Mouse (Mus musculus) heart, adult 2 months (tissue): ENCODE measurements around the gene Lmntd2. TPM values are rescaled to one million over a fixed set of nuclear protein-coding genes. Genes with fewer than 3 reads are reported as not detected.

Source experiments
- DNase-seq, 2 experiments: peaks; one replicate each; pipeline ENCODE4 v3.0.0; 2021
- H3K27ac ChIP-seq: fragments of 200-600 bp; 2 replicates; pipeline ENCODE4 v1.8.1; 2022
- H3K27me3 ChIP-seq: fragments of 200-500 bp; 2 replicates; pipeline ENCODE4 v1.6.1; 2012; ENCODE audit warnings: mild to moderate bottlenecking, low read length, inconsistent platforms, mixed read lengths; ENCODE audit not compliant: control insufficient read depth, insufficient read depth
- H3K36me3 ChIP-seq: fragments of 200-500 bp; 2 replicates; pipeline ENCODE4 v1.6.1; 2012; ENCODE audit warnings: low read length, inconsistent platforms; ENCODE audit not compliant: control insufficient read depth, insufficient read depth
- H3K4me1 ChIP-seq: fragments of 200-500 bp; 2 replicates; pipeline ENCODE4 v1.6.1; 2011; ENCODE audit warnings: low read length; ENCODE audit not compliant: control insufficient read depth, insufficient read depth
- H3K4me3 ChIP-seq: fragments of 200-600 bp; 2 replicates; pipeline ENCODE4 v1.8.1; 2022
- H3K79me2 ChIP-seq: fragments of 200-500 bp; replicated peaks from 2 replicates; pipeline ENCODE4 v1.6.1; 2012; ENCODE audit warnings: mild to moderate bottlenecking, inconsistent platforms, low read length, moderate library complexity, mixed read lengths; ENCODE audit not compliant: control insufficient read depth, insufficient read depth
- H3K9ac ChIP-seq: fragments of 200-500 bp; 2 replicates; pipeline ENCODE4 v1.6.1; 2012; ENCODE audit warnings: low read depth, mild to moderate bottlenecking, control low read depth, inconsistent platforms, low read length, mixed read lengths
- CTCF ChIP-seq: fragments of 200-600 bp; IDR thresholded peaks from 2 replicates; pipeline ENCODE4 v1.8.1; 2022; ENCODE audit warnings: antibody characterized with exemption, mild to moderate bottlenecking, moderate library complexity
- EP300 ChIP-seq: fragments of 200-500 bp; IDR thresholded peaks from 2 replicates; pipeline ENCODE4 v1.6.1; 2011; ENCODE audit warnings: low read depth, low read length, control low read depth; ENCODE audit not compliant: insufficient read depth
- POLR2A ChIP-seq: fragments of 200-500 bp; IDR thresholded peaks from 2 replicates; pipeline ENCODE4 v1.6.1; 2011; ENCODE audit warnings: mild to moderate bottlenecking, low read depth, low read length, control low read depth; ENCODE audit not compliant: insufficient read depth
- WGBS: fragments of 180-500 bp; shearing (Covaris S2); methylation state at CpG from one replicate; pipeline ENCODE4 v1.1.7; 2018; 5-methylcytosine and 5-hydroxymethylcytosine counted together
- intact Hi-C: fragments of 180-260 bp; cut with DNase I; formaldehyde crosslinking; loops from one replicate; pipeline ENCODE4 v1.15.1; 2025
- microRNA-seq, 2 experiments: library from miRNA; unstranded; fragments of <30 nt; microRNA quantifications; one replicate each; pipeline ENCODE4 v1.2.0; 2021
- polyA plus RNA-seq: library from polyadenylated mRNA; depleted of rRNA; stranded (reverse); fragments of >200 nt; gene quantifications from 2 replicates; pipeline ENCODE4 v1.2.3, GENCODE M21; 2012; rRNA removed
- total RNA-seq, 2 experiments: library from RNA; stranded (reverse); gene quantifications; 2 replicates each; pipeline ENCODE4 v1.2.3; 2021

Lmntd2 gene
- total and polyA plus RNA-seq, 3 experiments: 0.18 TPM; not detected in 2

- no peaks in the 10 kb centered on the region for H3K36me3 ChIP-seq
- peak; percentile 78 to 85 for DNase-seq
- no peaks in the 10 kb centered on the region for H3K27me3 ChIP-seq
- H3K9ac ChIP-seq: peak overlapping the region; percentile 69
- no peak for TF ChIP-seq CTCF
- no peak for TF ChIP-seq EP300
- peak; percentile 57 for TF ChIP-seq POLR2A
- 6% methylated on average over 22 of the region's 22 CpGs for WGBS
- peak overlapping the region; percentile 75 for H3K27ac ChIP-seq
- intact Hi-C loops: no loop called here
- H3K4me3 ChIP-seq: peak overlapping the region; percentile 56
- no peaks in the 10 kb centered on the region for H3K79me2 ChIP-seq
- H3K4me1 ChIP-seq: peaks cover 15% of the 10 kb centered on the region
Measured at GRCm38 (mm10) chr7:141168518-141168953, 45.3 kb downstream of the Lmntd2 start.

- DNase-seq: peak; percentile 50 to 54
- intact Hi-C loops: no loop called here
- peak overlapping the region; percentile 75 for H3K27ac ChIP-seq
Measured at GRCm38 (mm10) chr7:141167901-141168517, 45.9 kb downstream of the Lmntd2 start.

GRCm38 (mm10) chr7:141164850-141165249 lies 49.0 kb downstream of the Lmntd2 start:
- no peak overlapping the region for H3K9ac ChIP-seq
- TF ChIP-seq POLR2A: no peak
- TF ChIP-seq EP300: no peak
- no peak for TF ChIP-seq CTCF

More at GRCm38 (mm10) chr7:141167901-141168517, 45.9 kb downstream of the Lmntd2 start:
- H3K36me3 ChIP-seq: no peaks in the 10 kb centered on the region
- no peaks in the 10 kb centered on the region for H3K79me2 ChIP-seq
- H3K4me1 ChIP-seq: peaks cover 14% of the 10 kb centered on the region
- no peaks in the 10 kb centered on the region for H3K27me3 ChIP-seq
- peak overlapping the region; percentile 69 for H3K9ac ChIP-seq
- 33% methylated on average over 7 of the region's 7 CpGs for WGBS
- TF ChIP-seq POLR2A (no peak; the same call in none of the 2 replicates), CTCF (no peak), EP300 (no peak)
- peak overlapping the region; percentile 56 for H3K4me3 ChIP-seq

GRCm38 (mm10) chr7:141164397-141164796 lies 49.5 kb downstream of the Lmntd2 start:
- H3K36me3 ChIP-seq: no peaks in the 10 kb centered on the region

More at GRCm38 (mm10) chr7:141164850-141165249, 49.0 kb downstream of the Lmntd2 start:
- Histone ChIP-seq H3K79me2 (no peaks in the 10 kb centered on the region), H3K27ac (no peak overlapping the region), H3K4me3 (no peak overlapping the region), H3K27me3 (no peaks in the 10 kb centered on the region), H3K4me1 (peaks cover 13% of the 10 kb centered on the region), H3K36me3 (no peaks in the 10 kb centered on the region)
- no peak for DNase-seq
- 63% methylated on average over 6 of the region's 6 CpGs for WGBS
- intact Hi-C loops: no loop called here

More at GRCm38 (mm10) chr7:141164397-141164796, 49.5 kb downstream of the Lmntd2 start:
- H3K4me3 ChIP-seq: no peak overlapping the region
- no peak for TF ChIP-seq EP300
- TF ChIP-seq POLR2A: no peak
- no peak for TF ChIP-seq CTCF
- H3K27me3 ChIP-seq: no peaks in the 10 kb centered on the region
- H3K79me2 ChIP-seq: no peaks in the 10 kb centered on the region
- no peak overlapping the region for H3K27ac ChIP-seq
- H3K9ac ChIP-seq: no peak overlapping the region
- DNase-seq: no peak
- intact Hi-C loops: no loop called here
- WGBS: 84% methylated on average over 7 of the region's 7 CpGs
- peaks cover 13% of the 10 kb centered on the region for H3K4me1 ChIP-seq

Small RNA genes lying within 50 kb of the gene (microRNA-seq; reads per million reads assigned to microRNA genes)
- gene Mir210: 109 to 471 reads per million in 2 experiments

Other genes starting within 250 kb of the Lmntd2 start
- gene Ifitm1, start 246.9 kb downstream of the Lmntd2 start, total RNA-seq: 1 to 10 TPM; 6.1 to 7.7 TPM
- 16.1 and 52.2 TPM in 2 replicates for gene Ifitm1, start 246.9 kb downstream of the Lmntd2 start, polyA plus RNA-seq
- gene Ifitm3, start 203.3 kb downstream of the Lmntd2 start, total RNA-seq: 100 to 1,000 TPM; 115 to 123 TPM
- 274 and 332 TPM in 2 replicates for gene Ifitm3, start 203.3 kb downstream of the Lmntd2 start, polyA plus RNA-seq
- 1 to 10 TPM in 1 of 2 experiments, under 1 TPM in 1; 0.36 to 1.0 TPM for gene Ifitm6, start 196.2 kb downstream of the Lmntd2 start, total RNA-seq
- 4.6 and 5.1 TPM in 2 replicates for gene Ifitm6, start 196.2 kb downstream of the Lmntd2 start, polyA plus RNA-seq
- not detected for gene Gm17387, start 184.9 kb downstream of the Lmntd2 start, total RNA-seq
- gene Gm17387, start 184.9 kb downstream of the Lmntd2 start, polyA plus RNA-seq: not detected in 2 replicates
- gene B4galnt4, start 153.0 kb downstream of the Lmntd2 start, total RNA-seq: under 1 TPM in 1 of 2 experiments, not detected in 1; 0.07 TPM
- gene B4galnt4, start 153.0 kb downstream of the Lmntd2 start, polyA plus RNA-seq: 0.04 and 0.06 TPM in 2 replicates
- under 1 TPM; 0.20 to 0.21 TPM for gene Pkp3, start 135.9 kb downstream of the Lmntd2 start, total RNA-seq
- 0.35 and 1.6 TPM in 2 replicates for gene Pkp3, start 135.9 kb downstream of the Lmntd2 start, polyA plus RNA-seq
- gene Sigirr, start 113.5 kb downstream of the Lmntd2 start, total RNA-seq: 1 to 10 TPM; 4.5 to 7.0 TPM
- gene Sigirr, start 113.5 kb downstream of the Lmntd2 start, polyA plus RNA-seq: 9.4 and 10.2 TPM in 2 replicates
- under 1 TPM in 1 of 2 experiments, not detected in 1; 0.39 TPM for gene Ano9, start 96.3 kb downstream of the Lmntd2 start, total RNA-seq
- gene Ano9, start 96.3 kb downstream of the Lmntd2 start, polyA plus RNA-seq: 0.09 and 0.53 TPM in 2 replicates
- 10 to 100 TPM; 25.9 to 29.7 TPM for gene Ptdss2, start 91.7 kb downstream of the Lmntd2 start, total RNA-seq
- gene Ptdss2, start 91.7 kb downstream of the Lmntd2 start, polyA plus RNA-seq: 22.4 and 39.2 TPM in 2 replicates
- gene Rnh1, start 41.2 kb downstream of the Lmntd2 start, total RNA-seq: 10 to 100 TPM; 62.9 to 73.9 TPM
- 73.2 and 96.7 TPM in 2 replicates for gene Rnh1, start 41.2 kb downstream of the Lmntd2 start, polyA plus RNA-seq
- gene Hras, start 20.1 kb downstream of the Lmntd2 start, total RNA-seq: 100 to 1,000 TPM in 1 of 2 experiments, 10 to 100 TPM in 1; 90.8 to 105 TPM
- 63.7 and 79.9 TPM in 2 replicates for gene Hras, start 20.1 kb downstream of the Lmntd2 start, polyA plus RNA-seq
- gene Lrrc56, start 19.9 kb downstream of the Lmntd2 start, total RNA-seq: 1 to 10 TPM; 2.3 to 3.1 TPM
- gene Lrrc56, start 19.9 kb downstream of the Lmntd2 start, polyA plus RNA-seq: 4.6 and 4.9 TPM in 2 replicates
- gene Rassf7, start 1.8 kb upstream of the Lmntd2 start, total RNA-seq: under 1 TPM; 0.25 to 0.42 TPM
- 2.2 and 3.3 TPM in 2 replicates for gene Rassf7, start 1.8 kb upstream of the Lmntd2 start, polyA plus RNA-seq
- 10 to 100 TPM; 26.8 to 32.1 TPM for gene Phrf1, start 14.7 kb upstream of the Lmntd2 start, total RNA-seq
- gene Phrf1, start 14.7 kb upstream of the Lmntd2 start, polyA plus RNA-seq: 8.9 and 10.2 TPM in 2 replicates
- gene Irf7, start 52.4 kb upstream of the Lmntd2 start, total RNA-seq: 1 to 10 TPM; 3.3 to 3.4 TPM
- gene Irf7, start 52.4 kb upstream of the Lmntd2 start, polyA plus RNA-seq: 24.6 and 25.2 TPM in 2 replicates
- gene Cdhr5, start 62.7 kb upstream of the Lmntd2 start, total RNA-seq: not detected
- gene Cdhr5, start 62.7 kb upstream of the Lmntd2 start, polyA plus RNA-seq: 0.26 TPM in 1 of 2 replicates, not detected in the other
- gene Sct, start 65.1 kb upstream of the Lmntd2 start, total RNA-seq: not detected
- not detected in 2 replicates for gene Sct, start 65.1 kb upstream of the Lmntd2 start, polyA plus RNA-seq
- not detected for gene Drd4, start 77.9 kb upstream of the Lmntd2 start, total RNA-seq
- gene Drd4, start 77.9 kb upstream of the Lmntd2 start, polyA plus RNA-seq: 0.04 TPM in 1 of 2 replicates, not detected in the other
- gene Deaf1, start 113.6 kb upstream of the Lmntd2 start, total RNA-seq: 10 to 100 TPM; 10.8 to 13.5 TPM
- 9.7 and 9.8 TPM in 2 replicates for gene Deaf1, start 113.6 kb upstream of the Lmntd2 start, polyA plus RNA-seq
- 10 to 100 TPM; 13.5 to 14.9 TPM for gene Tmem80, start 113.7 kb upstream of the Lmntd2 start, total RNA-seq
- gene Tmem80, start 113.7 kb upstream of the Lmntd2 start, polyA plus RNA-seq: 28.9 and 34.5 TPM in 2 replicates
- 1 to 10 TPM; 3.8 to 4.3 TPM for gene Eps8l2, start 124.8 kb upstream of the Lmntd2 start, total RNA-seq
- gene Eps8l2, start 124.8 kb upstream of the Lmntd2 start, polyA plus RNA-seq: 5.8 and 8.9 TPM in 2 replicates
- gene Taldo1, start 178.1 kb upstream of the Lmntd2 start, total RNA-seq: 100 to 1,000 TPM; 110 to 116 TPM
- 132 and 135 TPM in 2 replicates for gene Taldo1, start 178.1 kb upstream of the Lmntd2 start, polyA plus RNA-seq
- 10 to 100 TPM; 13.4 to 14.9 TPM for gene Gatd1, start 200.1 kb upstream of the Lmntd2 start, total RNA-seq
- gene Gatd1, start 200.1 kb upstream of the Lmntd2 start, polyA plus RNA-seq: 23.4 and 29.5 TPM in 2 replicates
- 1 to 10 TPM; 1.0 to 1.4 TPM for gene Cend1, start 215.4 kb upstream of the Lmntd2 start, total RNA-seq
- 1.8 and 2.6 TPM in 2 replicates for gene Cend1, start 215.4 kb upstream of the Lmntd2 start, polyA plus RNA-seq
- 10 to 100 TPM; 55.8 to 72.6 TPM for gene Slc25a22, start 223.8 kb upstream of the Lmntd2 start, total RNA-seq
- 85.8 and 88.9 TPM in 2 replicates for gene Slc25a22, start 223.8 kb upstream of the Lmntd2 start, polyA plus RNA-seq
- gene Pidd1, start 229.9 kb upstream of the Lmntd2 start, total RNA-seq: under 1 TPM; 0.37 to 0.70 TPM
- 1.8 and 2.0 TPM in 2 replicates for gene Pidd1, start 229.9 kb upstream of the Lmntd2 start, polyA plus RNA-seq
- 100 to 1,000 TPM; 848 to 928 TPM for gene Rplp2, start 233.3 kb upstream of the Lmntd2 start, total RNA-seq
- 404 and 421 TPM in 2 replicates for gene Rplp2, start 233.3 kb upstream of the Lmntd2 start, polyA plus RNA-seq
- gene Pnpla2, start 241.1 kb upstream of the Lmntd2 start, total RNA-seq: 100 to 1,000 TPM; 398 to 572 TPM
- 597 and 669 TPM in 2 replicates for gene Pnpla2, start 241.1 kb upstream of the Lmntd2 start, polyA plus RNA-seq
- 10 to 100 TPM; 15.4 to 19.4 TPM for gene Cracr2b, start 247.0 kb upstream of the Lmntd2 start, total RNA-seq
- gene Cracr2b, start 247.0 kb upstream of the Lmntd2 start, polyA plus RNA-seq: 23.8 and 35.0 TPM in 2 replicates